Mouse (Mus musculus): ENCODE results near the gene Pla2g5. TPM values are rescaled to one million over a fixed set of nuclear protein-coding genes. Genes with fewer than 3 reads are reported as not detected.
A peak's percentile ranks its signal among the peaks of the same experiment; 100 is the strongest.
"Not testable (repeated sequence)": the region's sequence is repeated elsewhere in the genome, so short reads cannot be mapped to it uniquely, and the experiment has no call there.

Pla2g5 gene
- polyA plus RNA-seq (2015; fragmentation: Nextera tagmentation; extraction: Ambion mirVana): 0.45 and 0.76 TPM in 2 replicates

DNA sequence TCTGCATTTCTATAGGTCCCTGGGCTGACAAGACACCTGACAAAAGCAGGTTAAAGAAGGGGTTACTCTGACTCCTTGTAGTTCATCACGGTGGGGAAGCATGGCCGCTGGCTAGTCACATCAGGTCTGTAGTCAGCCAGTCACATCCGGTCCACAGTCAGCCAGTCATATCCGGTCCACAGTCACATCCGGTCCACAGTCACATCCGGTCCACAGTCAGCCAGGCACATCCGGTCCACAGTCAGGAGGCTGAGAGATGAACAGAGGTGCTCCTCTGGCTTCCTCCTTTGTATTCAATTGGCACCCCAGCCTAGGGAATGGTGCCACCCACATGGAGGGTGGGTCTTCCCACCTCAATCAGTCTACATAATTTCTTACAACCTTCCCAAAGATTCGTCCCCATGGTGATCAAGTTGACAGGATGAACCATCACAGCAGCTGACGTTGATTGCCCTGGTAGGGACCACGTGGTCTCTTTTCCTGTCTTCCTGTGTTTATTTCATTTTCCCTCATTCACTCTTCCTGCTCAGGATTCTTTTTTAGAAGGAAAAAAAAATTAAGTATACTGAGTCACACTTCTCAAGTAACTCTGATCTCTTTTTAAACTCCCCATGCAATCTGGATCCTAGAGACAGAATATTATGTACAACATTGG lies at the start of gene Pla2g5:
TSS of gene Pla2g5 (minus strand) at position 139 of the 655 bp plus-strand sequence.
- Histone ChIP-seq H3K4me3 (no peak within 1 kb of the TSS), H3K27me3 (no peaks in the 10 kb centered on the region), H3K36me3 (no peaks in the 10 kb centered on the region), H3K4me2 (replicated peaks) (no peak within 1 kb of the TSS), H3K4me1 (peaks cover 5% of the 10 kb centered on the region; the same call in 1 of the 2 replicates), H3K9me3 (no peaks in the 10 kb centered on the region), H3K27ac (replicated peaks) (no peak within 1 kb of the TSS), H3K9ac (replicated peaks) (no peak within 1 kb of the TSS)
- no peak for ATAC-seq (replicated peaks)
- 77% methylated on average over 10 of the region's 10 CpGs for WGBS

GRCm38 (mm10) chr4:138905624-138906337 lies 42.5 kb upstream of the Pla2g5 start:
- no peak overlapping the region for H3K27ac ChIP-seq (replicated peaks)
- H3K4me2 ChIP-seq (replicated peaks): no peak overlapping the region
- no peaks in the 10 kb centered on the region for H3K4me1 ChIP-seq
- H3K9ac ChIP-seq (replicated peaks): no peak overlapping the region
- no peaks in the 10 kb centered on the region for H3K9me3 ChIP-seq
- no peak overlapping the region for H3K4me3 ChIP-seq
- WGBS: 97% methylated on average over 18 of the region's 18 CpGs
- ATAC-seq (replicated peaks): no peak
- H3K27me3 ChIP-seq: no peaks in the 10 kb centered on the region
- H3K36me3 ChIP-seq: peaks cover 67% of the 10 kb centered on the region

DNA sequence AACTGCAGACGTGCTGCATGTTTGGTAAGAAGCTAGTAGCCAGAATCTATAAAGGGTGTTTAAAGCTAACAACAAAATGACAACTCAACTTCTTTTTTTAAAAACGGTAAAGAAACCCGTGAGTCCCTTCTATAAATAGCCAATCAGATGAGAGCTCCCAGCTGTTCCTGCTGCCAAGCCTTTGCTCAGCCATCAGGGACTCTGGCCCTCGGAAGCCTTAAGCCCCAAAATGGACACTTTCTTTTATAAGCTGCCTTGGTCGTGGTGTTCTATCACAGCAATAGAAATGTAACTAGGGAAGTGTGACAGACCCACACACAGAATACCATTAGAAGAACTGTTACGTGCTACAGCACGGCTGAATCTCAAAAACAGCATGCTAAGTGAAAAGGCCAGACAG lies 36.1 kb upstream of the Pla2g5 start:
- Histone ChIP-seq H3K9me3 (no peaks in the 10 kb centered on the region), H3K4me1 (no peaks in the 10 kb centered on the region), H3K27ac (replicated peaks) (no peak overlapping the region), H3K4me2 (replicated peaks) (no peak overlapping the region), H3K9ac (replicated peaks) (no peak overlapping the region), H3K27me3 (no peaks in the 10 kb centered on the region), H3K4me3 (no peak overlapping the region), H3K36me3 (peaks cover 79% of the 10 kb centered on the region)
- 88% methylated on average over 7 of the region's 7 CpGs for WGBS
- ATAC-seq (replicated peaks): no peak

DNA sequence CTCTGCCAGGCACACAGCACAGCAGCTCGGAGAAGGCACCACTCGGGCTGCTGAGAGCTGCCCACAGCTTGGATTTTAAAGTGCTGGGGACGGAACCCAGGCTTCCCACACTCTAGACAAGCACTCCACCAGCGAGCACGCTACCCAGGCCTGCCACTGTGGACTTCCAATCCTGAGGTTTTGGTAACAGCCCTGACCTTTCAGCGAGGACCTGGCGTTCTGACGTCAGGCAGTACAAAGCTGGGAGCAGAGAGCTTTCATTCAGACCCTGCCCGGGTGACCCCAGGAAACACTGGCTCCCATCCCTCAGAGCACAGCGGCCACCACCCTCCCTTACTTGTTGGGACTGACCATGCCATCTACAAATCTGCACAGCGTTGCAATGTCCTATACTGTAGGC lies 30.5 kb upstream of the Pla2g5 start:
- not testable (repeated sequence) for H3K9me3 ChIP-seq; H3K4me2 ChIP-seq (replicated peaks); H3K4me3 ChIP-seq; H3K27ac ChIP-seq (replicated peaks); H3K4me1 ChIP-seq; ATAC-seq (replicated peaks); H3K27me3 ChIP-seq; H3K9ac ChIP-seq (replicated peaks)
- peaks cover 52% of the 10 kb centered on the region for H3K36me3 ChIP-seq
- WGBS: 93% methylated on average over 11 of the region's 11 CpGs

GRCm38 (mm10) chr4:138892655-138893054 lies 29.4 kb upstream of the Pla2g5 start:
- no peaks in the 10 kb centered on the region for H3K27me3 ChIP-seq
- H3K4me2 ChIP-seq (replicated peaks): no peak overlapping the region
- 88% methylated on average over 6 of the region's 6 CpGs for WGBS
- ATAC-seq (replicated peaks): no peak
- no peaks in the 10 kb centered on the region for H3K4me1 ChIP-seq
- no peaks in the 10 kb centered on the region for H3K9me3 ChIP-seq
- H3K9ac ChIP-seq (replicated peaks): no peak overlapping the region
- peaks cover 42% of the 10 kb centered on the region for H3K36me3 ChIP-seq
- no peak overlapping the region for H3K4me3 ChIP-seq
- H3K27ac ChIP-seq (replicated peaks): no peak overlapping the region

DNA sequence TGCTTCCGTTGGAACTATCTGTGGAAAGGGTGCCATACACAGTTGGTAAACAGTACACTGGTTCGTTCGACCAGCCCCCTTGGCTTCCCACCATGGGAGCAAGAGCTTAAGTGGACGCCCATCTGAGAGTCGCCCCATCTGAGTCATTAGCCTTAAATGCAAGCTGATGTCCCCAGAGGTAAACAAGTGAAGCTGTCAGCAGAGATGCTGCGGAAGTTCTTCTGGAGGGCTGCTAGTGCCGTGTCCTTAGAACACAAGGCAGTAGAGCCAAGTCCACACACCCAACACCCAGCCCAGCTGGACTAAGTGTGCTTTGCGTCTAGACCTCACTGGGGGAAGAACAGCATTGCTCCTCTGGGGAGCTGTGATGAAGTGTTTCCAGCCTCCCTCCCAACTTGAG lies 26.4 kb upstream of the Pla2g5 start:
- Histone ChIP-seq H3K4me2 (replicated peaks) (no peak overlapping the region), H3K27me3 (no peaks in the 10 kb centered on the region), H3K4me1 (no peaks in the 10 kb centered on the region), H3K36me3 (peaks cover 19% of the 10 kb centered on the region), H3K27ac (replicated peaks) (no peak overlapping the region), H3K9ac (replicated peaks) (no peak overlapping the region), H3K9me3 (no peaks in the 10 kb centered on the region), H3K4me3 (no peak overlapping the region)
- 66% methylated on average over 8 of the region's 8 CpGs for WGBS
- ATAC-seq (replicated peaks): no peak

GRCm38 (mm10) chr4:138889165-138889564 lies 25.9 kb upstream of the Pla2g5 start:
- Histone ChIP-seq H3K27ac (replicated peaks) (no peak overlapping the region), H3K9me3 (no peaks in the 10 kb centered on the region), H3K4me3 (no peak overlapping the region), H3K4me2 (replicated peaks) (no peak overlapping the region), H3K27me3 (no peaks in the 10 kb centered on the region), H3K9ac (replicated peaks) (no peak overlapping the region), H3K4me1 (no peaks in the 10 kb centered on the region), H3K36me3 (peaks cover 15% of the 10 kb centered on the region)
- ATAC-seq (replicated peaks): no peak
- 25% methylated on average over 7 of the region's 7 CpGs for WGBS

DNA sequence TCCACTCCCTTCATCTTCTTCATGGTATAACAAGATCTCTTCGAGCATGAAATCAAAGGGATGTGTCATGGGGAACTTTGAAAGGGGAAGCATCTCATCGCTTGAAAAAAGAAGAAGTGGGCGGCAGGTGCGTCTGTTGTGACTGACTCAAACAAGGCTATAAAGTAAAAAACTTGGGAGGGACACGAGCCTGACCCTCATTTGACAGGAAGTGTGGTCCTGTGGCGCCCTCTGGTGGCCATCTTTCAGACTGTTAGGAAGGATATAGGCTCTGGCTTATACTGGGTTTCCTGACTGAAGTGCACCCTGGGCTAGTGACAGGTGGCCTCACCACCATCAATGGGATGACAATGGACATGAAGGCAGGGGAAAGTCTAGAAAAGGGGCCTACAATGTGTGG lies 21.0 kb upstream of the Pla2g5 start:
- 13% methylated on average over 6 of the region's 6 CpGs for whole genome bisulfite sequencing
- Histone ChIP-seq H3K4me2 (replicated peaks) (no peak overlapping the region), H3K27ac (replicated peaks) (no peak overlapping the region), H3K27me3 (no peaks in the 10 kb centered on the region), H3K9me3 (no peaks in the 10 kb centered on the region), H3K36me3 (no peaks in the 10 kb centered on the region), H3K4me3 (no peak overlapping the region), H3K4me1 (0 out of 2 replicates have a peak, but pooled peaks cover 6% of the 10 kb centered on the region), H3K9ac (replicated peaks) (no peak overlapping the region)
- no peak for ATAC-seq (replicated peaks)

GRCm38 (mm10) chr4:138882179-138882578 lies 18.9 kb upstream of the Pla2g5 start:
- Histone ChIP-seq H3K9me3 (no peaks in the 10 kb centered on the region), H3K4me2 (replicated peaks) (peak overlapping the region; percentile 10; the same call in 1 of the 2 replicates), H3K27me3 (no peaks in the 10 kb centered on the region), H3K27ac (replicated peaks) (no peak overlapping the region), H3K4me1 (0 out of 2 replicates have a peak, but pooled peaks cover 6% of the 10 kb centered on the region), H3K4me3 (no peak overlapping the region), H3K9ac (replicated peaks) (no peak overlapping the region), H3K36me3 (no peaks in the 10 kb centered on the region)
- ATAC-seq (replicated peaks): no peak
- 12% methylated on average over 16 of the region's 16 CpGs for WGBS

GRCm38 (mm10) chr4:138880811-138881584 lies 17.7 kb upstream of the Pla2g5 start:
- no peaks in the 10 kb centered on the region for H3K27me3 ChIP-seq
- 0 out of 2 replicates have a peak, but pooled peaks cover 6% of the 10 kb centered on the region for H3K4me1 ChIP-seq
- no peaks in the 10 kb centered on the region for H3K36me3 ChIP-seq
- no peak for ATAC-seq (replicated peaks)
- no peak overlapping the region for H3K4me3 ChIP-seq
- no peak overlapping the region for H3K27ac ChIP-seq (replicated peaks)
- WGBS: 81% methylated on average over 7 of the region's 7 CpGs
- H3K9me3 ChIP-seq: no peaks in the 10 kb centered on the region
- H3K4me2 ChIP-seq (replicated peaks): no peak overlapping the region
- no peak overlapping the region for H3K9ac ChIP-seq (replicated peaks)

- Histone ChIP-seq H3K9me3 (no peaks in the 10 kb centered on the region), H3K36me3 (no peaks in the 10 kb centered on the region), H3K4me2 (replicated peaks) (no peak overlapping the region), H3K27ac (replicated peaks) (no peak overlapping the region), H3K4me1 (0 out of 2 replicates have a peak, but pooled peaks cover 6% of the 10 kb centered on the region), H3K4me3 (no peak overlapping the region), H3K9ac (replicated peaks) (no peak overlapping the region), H3K27me3 (no peaks in the 10 kb centered on the region)
- ATAC-seq (replicated peaks): no peak
- 87% methylated on average over 11 of the region's 11 CpGs for WGBS
Measured at GRCm38 (mm10) chr4:138879808-138880207, 16.5 kb upstream of the Pla2g5 start.

- Histone ChIP-seq H3K9me3 (no peaks in the 10 kb centered on the region), H3K27ac (replicated peaks) (no peak overlapping the region), H3K36me3 (no peaks in the 10 kb centered on the region), H3K4me1 (0 out of 2 replicates have a peak, but pooled peaks cover 6% of the 10 kb centered on the region), H3K4me3 (no peak overlapping the region), H3K27me3 (no peaks in the 10 kb centered on the region), H3K4me2 (replicated peaks) (no peak overlapping the region), H3K9ac (replicated peaks) (no peak overlapping the region)
- ATAC-seq (replicated peaks): no peak
- WGBS: 67% methylated on average over 8 of the region's 8 CpGs
Measured at GRCm38 (mm10) chr4:138878783-138879182, 15.5 kb upstream of the Pla2g5 start.
